Mouse (Mus musculus): ENCODE data around the gene Hdlbp. TPM values are rescaled to one million over a fixed set of nuclear protein-coding genes. Genes with fewer than 3 reads are reported as not detected.
A peak's percentile ranks its signal among the peaks of the same experiment; 100 is the strongest.
"Not testable (repeated sequence)": the region's sequence is repeated elsewhere in the genome, so short reads cannot be mapped to it uniquely, and the experiment has no call there.

The Hdlbp gene
- total RNA-seq (2021) = 100 to 1,000 TPM; 255 to 263 TPM
- long read RNA-seq, experiment 1, full-length matches to known transcripts = 114 of 171 reads
- long read RNA-seq, experiment 1, partial matches to known transcripts = 23 of 171 reads
- long read RNA-seq, experiment 1, other reads (novel, unspliced or antisense) = 34 of 171 reads
- long read RNA-seq, experiment 2, full-length matches to known transcripts = 168 of 254 reads
- long read RNA-seq, experiment 2, partial matches to known transcripts = 36 of 254 reads
- long read RNA-seq, experiment 2, other reads (novel, unspliced or antisense) = 50 of 254 reads

DNA sequence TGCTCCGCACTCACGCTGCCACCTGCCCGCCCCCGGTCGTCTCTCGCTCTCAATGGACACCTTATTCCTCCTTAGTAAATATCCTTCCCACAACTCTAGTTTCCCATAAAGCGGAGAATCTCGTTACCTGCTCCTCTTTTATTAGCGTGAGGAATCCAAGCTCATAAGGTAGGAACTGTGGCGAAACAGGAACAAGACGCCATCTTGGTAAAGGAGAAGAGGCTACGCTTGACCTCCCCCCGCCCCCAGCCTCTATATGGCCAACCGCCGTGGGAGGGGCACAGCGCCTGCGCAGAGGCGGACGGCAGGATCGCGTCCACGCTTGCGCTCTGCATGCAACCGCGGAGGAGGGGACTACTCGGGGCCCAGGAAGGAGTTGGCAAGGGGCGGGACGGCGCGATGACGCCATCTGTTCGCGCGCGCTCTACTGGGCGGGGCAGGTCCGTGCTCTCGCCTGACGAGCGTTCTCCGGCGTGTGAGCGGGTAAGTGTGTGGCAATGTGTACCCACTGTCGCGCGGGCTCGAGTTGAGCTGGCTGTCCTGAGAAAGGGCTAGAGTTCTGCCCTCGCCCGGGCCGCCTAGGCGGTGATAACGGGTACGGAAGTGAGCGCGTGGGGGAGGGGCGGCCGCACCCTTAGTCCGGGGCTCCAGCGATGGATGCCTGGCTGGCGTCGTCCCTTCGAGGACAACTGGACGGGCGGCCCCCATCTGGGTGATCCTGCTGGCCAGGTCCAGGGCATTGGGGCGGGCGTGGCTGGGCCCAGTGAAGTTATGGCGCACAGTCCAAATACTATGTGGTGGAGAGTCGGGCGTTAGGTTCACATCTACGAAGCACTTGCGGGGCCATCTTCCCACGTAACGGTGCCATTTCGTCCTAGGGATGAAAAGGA lies at the start of gene Hdlbp:
TSS of gene Hdlbp (minus strand) at position 230 of the 890 bp plus-strand sequence.
- peak; percentile 96 to 99 for DNase-seq (ENCODE audit: low spot score in 2 of 2)

DNA sequence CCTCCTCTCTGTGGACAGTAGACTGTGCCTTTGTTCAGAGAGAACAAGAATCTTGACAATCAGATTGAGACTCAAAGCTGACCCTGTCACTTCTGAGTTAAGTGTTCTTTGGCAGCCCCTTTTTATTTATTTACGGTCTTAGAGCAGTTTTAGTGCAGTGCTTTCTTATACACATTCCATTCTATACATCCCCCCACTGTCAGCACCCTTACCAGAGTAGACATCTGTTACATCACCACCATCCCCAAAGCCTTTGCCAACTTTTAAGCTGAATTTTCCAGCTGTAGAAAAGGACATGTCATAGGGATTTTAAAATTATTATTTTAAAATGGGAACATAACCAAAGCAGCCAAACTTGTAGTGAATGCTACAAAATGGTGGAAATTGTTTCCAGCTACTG lies 43.7 kb upstream of the Hdlbp start:
- DNase-seq (ENCODE audit: low spot score in 2 of 2) = no peak

DNA sequence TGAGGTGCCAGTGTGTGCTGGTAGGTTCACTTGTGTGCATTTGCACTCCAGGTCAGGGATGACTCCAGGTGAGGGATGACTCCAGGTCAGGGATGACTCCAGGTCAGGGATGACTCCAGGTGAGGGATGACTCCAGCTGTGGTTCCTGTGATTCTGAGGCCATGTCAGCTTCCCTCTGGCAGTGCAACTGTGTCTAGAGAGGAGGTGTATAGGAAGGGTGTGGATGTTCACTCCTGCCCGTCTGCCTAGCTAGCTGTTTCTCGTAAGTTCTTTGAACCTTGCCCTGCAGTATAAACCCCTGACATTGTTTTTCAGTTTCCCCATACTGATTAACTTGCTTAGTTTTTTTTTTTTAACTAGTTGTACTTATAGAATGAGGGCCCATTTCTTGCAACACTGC lies 42.9 kb upstream of the Hdlbp start:
- DNase-seq (ENCODE audit: low spot score in 2 of 2) = no peak

DNA sequence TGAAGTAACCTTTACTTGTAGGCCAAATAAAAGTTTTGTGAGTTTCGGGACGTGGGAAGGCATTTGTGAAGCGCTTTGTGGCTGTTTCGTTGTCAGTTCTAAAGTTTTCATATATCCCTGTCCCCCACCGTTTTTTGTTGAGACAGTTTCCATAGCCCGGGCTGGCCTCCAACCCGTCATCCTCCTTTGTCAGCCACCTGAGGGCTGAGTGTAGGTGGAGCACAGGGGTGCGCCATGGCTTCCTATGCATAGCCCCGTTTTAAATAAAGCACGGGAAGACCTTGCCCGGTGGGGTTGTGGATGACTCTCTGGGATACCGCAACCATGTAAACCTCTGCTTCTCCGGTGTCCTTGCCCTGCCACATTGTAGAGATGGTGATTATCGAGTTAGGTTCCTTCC lies 34.6 kb upstream of the Hdlbp start:
- DNase-seq (ENCODE audit: low spot score in 2 of 2) = no peak

DNA sequence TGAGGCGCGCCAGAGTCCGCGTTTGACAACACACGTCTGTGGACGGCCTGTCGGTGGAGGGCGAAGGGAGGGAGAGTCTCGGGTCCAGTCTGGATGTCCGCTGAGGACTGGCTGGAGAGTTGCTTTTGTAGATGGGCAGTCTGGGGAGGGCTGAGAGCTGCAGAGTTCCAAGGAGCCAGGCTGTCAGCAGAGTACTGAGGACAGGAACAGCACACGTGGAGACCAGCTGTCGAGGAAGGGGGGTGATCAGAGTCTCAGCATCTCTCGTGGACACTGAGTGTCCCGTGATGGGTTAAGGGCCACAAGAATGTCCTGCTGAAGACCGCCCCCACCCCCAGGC lies 33.7 kb upstream of the Hdlbp start:
- no peak for DNase-seq (ENCODE audit: low spot score in 2 of 2)

DNA sequence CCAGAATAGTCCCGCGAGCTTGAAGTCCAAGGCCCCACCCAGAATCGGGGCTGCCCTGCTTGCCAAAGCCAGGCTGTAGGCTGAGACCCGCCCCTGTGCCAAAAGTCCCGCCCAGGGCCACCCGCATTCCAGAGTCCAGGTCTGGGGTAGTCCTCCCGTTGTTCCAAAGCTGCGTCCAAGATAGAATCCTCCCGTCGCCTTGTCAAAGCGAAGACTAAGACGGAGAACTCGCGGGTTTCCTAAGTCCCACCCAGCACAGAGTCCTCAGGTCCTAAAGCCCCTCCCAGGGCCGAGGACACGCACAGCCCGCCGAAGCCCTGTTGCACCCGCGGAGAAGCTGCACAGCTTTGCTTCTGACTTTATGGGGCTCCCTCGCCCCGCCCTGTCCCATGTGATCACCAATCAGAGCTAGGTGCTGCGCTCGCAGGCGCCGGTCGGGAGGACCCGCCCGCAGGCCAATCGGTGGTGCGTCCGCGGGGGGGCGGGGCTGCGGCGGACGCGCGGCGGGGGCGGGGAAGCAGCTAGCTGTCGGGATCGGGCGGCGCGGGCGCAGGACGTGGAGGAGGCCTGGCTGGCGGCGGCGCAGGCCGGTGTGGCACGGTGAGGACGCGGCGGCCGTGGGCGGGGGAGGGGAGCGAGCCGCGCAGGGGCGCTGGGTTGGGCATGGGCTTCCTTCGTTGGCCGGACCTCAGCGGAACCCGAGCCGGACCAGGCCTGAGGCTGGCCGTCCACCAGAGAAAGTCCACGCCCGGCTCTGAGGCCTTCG lies 33.2 kb upstream of the Hdlbp start, which contains the start of gene Farp2:
TSS of gene Farp2 (plus strand) at position 495 of the 766 bp plus-strand sequence.
- peak; percentile 90 to 95 for DNase-seq (ENCODE audit: low spot score in 2 of 2)

DNA sequence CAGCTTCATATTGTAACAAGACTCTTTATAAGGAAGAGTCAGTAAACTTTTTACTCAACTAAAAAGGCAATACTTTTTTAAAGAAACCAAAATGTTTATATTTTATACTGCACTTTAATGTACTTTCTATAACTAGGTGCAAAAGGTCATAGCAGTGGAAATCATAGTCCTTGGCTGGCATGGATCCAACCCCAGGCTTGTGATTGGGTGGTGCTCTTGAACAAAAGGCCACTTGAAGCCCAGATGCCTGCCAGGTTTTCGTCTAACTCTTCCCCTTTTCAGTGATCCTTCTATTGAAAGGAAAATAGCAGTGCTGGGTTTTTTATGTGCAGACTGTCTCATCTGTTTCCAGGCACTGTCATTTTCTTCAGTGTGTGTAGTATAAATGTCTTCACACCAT lies 30.0 kb upstream of the Hdlbp start:
- not testable (repeated sequence) for DNase-seq (ENCODE audit: low spot score in 2 of 2)

DNA sequence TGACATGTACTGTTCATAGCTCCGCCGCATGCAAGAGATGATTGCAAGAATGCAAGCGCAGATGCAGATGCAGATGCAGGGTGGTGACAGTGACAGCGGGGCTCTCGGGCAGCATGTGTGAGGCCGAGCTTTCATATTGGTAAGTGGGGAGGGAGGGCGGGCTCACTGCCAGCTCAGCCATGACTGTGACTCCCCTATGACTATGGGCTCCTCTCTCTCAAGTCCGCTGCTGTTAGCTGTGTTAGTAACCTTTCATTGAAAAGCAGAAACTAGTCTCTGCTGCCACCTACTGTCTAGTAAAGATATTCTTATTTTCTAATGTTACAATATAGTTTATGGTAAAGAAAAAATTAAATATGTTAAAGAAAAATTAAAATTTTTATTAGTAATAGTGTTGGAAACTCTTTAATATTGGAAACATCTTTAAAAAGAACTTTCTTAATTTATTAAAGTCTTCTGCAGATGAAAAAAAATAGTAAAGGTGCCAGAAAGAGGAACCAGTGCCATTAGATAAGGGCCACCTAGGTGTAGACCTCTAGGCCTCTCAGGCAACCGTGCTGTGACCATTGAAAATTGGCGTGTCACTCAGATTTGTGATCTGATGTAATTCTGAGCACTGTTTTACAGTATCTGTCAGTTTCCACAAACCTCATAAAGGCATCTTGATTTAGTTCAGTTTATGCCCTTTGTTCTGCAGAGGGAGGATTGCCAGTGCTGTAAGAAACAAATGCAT lies 28.5 kb upstream of the Hdlbp start:
- DNase-seq (ENCODE audit: low spot score in 2 of 2) = no peak

DNA sequence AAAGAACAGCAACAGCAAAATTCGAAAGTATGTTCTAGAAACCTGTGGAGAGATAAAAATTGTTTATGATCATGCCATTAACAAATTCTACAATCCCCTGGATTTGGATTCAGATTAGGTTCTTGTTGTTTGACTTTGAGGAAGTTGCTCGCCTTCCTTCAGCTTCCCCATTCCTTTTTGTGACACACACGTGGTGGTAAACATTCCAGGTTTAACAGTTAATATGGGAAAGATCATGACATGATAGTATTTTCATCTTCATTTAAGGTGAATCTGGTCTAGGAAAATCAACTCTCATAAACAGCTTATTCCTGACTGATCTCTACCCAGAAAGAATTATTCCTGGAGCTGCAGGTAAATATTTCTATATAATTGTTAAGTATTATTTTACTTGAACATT lies 16.7 kb upstream of the Hdlbp start:
- DNase-seq (ENCODE audit: low spot score in 2 of 2) = no peak

DNA sequence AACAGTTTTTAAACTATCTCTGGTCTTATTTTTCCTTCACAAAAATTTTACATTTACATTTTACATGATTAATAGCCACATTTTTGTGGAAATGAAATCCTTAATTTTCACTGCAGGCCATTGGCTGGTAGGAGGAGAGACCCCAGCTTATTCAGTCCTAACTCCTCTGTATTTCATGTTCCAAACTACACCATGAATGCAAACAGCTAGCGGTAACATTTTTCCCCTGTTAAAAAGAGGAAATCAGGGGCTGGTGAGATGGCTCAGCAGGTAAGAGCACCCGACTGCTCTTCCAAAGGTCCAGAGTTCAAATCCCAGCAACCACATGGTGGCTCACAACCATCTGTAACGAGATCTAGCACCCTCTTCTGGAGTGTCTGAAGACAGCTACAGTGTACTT lies 7.7 kb upstream of the Hdlbp start:
- DNase-seq (ENCODE audit: low spot score in 2 of 2) = not testable (repeated sequence)

DNA sequence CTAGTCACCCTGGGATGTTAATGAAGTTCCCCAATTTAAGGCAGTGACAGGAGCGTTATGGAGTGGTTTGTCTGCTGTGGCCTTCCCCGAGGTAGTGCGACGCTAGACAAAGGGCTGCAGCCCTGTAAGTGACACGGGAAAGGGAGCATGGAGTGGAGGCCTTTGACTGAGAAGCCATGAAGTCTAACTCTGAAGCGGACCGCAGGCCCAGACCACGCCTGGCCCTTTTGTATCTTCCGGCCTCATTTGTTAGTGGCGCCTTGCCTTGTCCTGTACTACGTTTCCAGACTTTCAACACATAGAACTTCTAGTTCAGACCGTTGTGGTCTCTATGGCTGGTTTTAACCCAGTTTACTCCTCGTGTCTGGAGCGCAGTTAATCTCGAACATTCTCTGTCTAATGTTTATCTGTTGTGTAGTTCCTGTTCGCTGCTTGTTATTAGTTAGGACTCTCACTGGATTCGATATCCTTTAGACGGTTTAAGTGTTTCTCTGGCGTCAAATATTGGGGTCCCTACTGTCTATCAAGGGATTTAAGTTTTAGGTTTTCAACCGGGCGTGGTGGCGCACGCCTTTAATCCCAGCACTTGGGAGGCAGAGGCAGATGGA lies 965 bp upstream of the Hdlbp start:
- DNase-seq (ENCODE audit: low spot score in 2 of 2) = peak in 1 of 2 experiments; percentile 30

DNA sequence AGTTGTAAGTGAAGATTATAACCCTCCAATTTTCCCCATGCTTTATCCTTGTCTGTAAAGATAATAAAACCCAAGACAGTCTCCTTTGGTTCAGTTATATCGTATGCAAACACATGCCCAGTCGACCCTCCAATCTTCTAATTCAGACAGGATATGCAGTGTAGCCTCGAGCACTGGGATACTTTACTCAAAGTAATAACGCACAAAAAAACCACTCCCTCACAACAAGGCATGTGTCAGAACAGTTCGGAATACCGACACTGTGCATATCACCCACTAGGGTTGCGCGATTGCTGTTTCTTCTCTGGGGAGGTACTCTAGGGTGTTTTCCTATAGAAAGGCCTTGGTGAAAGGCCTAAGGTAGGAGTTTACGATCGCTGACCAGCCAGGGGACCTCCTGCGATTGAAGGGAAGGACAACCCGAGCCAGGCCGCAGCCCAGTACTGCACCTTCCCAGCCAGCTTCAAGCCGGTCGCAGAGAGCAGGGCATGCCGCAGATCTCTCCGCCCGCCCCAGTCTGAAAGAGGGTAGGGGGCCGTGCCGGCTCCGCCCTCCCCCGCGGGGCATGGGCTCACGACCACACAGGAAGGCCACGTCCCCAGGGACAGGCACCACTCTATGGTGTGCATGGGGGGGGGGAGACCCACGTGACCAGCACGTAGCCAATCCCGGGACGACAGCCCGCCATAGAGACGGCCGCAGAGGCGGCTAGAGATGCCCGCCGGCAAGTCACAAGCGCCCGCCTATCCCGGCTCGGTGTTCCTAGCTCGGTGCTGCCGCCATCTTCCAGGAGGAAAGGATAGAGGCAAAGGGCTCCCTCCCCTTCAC lies 643 bp downstream of the Hdlbp start:
- peak; percentile 97 to 99 for DNase-seq (ENCODE audit: low spot score in 2 of 2)

DNA sequence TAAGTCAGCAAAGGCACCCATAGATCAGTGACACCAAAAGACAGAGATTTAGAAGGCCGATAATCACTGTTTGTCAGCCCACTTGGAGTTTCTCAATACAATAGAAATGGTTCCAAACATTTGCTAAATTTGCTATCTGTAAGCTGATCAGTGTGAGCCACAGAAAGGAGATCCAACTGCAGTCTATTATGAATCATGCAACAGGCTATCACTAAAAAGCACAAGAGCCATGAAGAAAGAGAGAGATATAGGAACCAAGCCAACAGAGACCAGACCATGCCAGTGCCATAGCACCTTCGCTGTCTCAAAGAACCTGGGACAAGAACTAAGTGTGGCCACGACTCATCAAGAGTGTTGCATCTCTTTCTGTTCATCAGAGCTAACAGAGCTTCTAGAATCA lies 2.9 kb downstream of the Hdlbp start:
- DNase-seq (ENCODE audit: low spot score in 2 of 2) = no peak

DNA sequence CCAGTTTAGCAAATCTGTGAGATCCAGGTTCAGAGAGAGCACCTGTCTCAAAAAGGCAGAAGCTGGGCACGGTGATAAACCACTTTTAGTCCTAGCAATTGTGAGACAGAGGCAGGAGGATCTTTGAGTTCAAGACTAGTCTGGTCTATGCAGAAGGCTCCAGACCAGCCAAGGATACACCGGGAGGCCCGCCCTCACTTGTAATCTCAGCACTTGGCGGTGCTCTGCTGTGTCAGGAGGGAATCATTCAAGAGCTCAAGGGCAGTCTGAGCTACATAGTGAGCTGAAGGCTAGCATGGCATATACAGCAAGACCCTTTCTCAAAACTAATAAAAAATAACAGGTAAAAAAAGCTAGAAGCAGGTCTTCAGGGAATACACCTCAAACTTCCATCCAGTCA lies 10.0 kb downstream of the Hdlbp start:
- no peak for DNase-seq (ENCODE audit: low spot score in 2 of 2)

DNA sequence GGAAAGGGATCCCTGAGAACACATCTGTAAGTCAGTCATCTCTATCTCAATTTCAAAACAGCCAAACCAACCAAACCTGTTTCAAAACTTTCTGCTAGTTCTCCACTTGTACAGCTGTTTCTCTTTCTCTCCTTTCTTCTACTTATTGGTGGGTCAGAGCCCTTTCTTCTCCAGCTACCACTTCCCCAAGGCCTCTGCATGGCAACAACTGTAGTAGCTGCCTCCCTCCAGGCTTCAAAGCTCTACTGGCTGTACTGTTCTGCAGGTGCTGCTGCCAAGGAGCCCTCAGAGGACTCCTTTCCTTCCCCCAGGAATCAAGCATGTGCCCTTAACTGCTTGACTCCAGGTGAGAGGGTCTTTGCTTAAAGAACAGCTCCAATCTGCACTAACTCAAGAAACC lies 12.9 kb downstream of the Hdlbp start:
- DNase-seq (ENCODE audit: low spot score in 2 of 2) = no peak

DNA sequence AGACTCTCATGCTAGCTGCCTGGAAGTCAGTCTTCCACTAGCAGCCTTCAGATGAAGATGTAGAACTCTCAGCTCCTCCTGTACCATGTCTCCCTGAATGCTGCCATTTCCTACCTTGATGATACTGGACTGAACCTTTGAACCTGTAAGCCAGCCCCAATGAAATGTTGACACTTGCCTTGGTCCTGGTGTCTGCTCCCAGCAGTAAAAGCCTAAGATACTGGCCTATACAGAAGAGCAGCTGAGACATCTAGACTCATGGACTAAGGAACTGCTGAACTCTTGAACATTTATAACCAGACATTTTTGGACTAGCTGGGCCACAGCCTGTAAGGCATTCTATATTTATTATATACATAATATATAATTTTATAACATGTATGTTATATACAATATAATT lies 13.5 kb downstream of the Hdlbp start:
- no peak for DNase-seq (ENCODE audit: low spot score in 2 of 2)

DNA sequence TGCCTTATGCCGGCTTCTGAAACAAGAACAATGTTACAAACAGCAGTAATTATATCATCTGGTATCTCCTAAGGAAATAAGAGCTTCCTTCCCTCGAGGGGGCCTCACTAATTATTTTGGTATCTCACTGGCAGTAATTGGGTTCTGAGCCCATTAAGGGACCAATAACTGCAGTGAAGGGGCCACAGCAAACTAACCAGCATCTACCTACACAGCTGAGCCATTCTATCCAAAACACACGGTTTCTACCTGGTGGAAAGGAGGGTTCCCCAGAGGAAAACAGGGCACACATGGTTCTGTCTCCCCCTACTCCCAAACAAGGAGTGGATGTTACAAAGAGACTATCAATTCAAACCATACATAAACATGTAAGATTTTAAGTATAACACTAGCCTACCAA lies 19.5 kb downstream of the Hdlbp start:
- DNase-seq (ENCODE audit: low spot score in 2 of 2) = no peak

DNA sequence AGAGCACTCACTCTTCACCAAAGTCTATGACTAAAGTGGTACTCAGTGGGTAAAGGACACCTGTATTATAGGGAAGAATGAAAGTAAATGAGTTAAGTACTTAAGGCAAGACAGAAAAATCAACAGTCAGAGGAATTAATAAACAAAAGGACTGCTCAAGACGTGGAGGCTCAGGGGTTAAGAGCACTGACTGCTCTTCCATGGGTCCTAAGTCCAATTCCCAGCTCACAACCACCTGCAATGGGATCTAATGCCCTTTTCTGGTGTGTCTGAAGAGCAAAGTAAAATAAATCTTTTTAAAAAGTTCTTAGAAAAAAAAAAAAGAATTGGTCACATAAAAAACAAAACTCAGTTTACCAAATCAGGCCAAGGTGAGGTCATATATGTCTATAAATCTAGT lies 20.3 kb downstream of the Hdlbp start:
- DNase-seq (ENCODE audit: low spot score in 2 of 2) = no peak

DNA sequence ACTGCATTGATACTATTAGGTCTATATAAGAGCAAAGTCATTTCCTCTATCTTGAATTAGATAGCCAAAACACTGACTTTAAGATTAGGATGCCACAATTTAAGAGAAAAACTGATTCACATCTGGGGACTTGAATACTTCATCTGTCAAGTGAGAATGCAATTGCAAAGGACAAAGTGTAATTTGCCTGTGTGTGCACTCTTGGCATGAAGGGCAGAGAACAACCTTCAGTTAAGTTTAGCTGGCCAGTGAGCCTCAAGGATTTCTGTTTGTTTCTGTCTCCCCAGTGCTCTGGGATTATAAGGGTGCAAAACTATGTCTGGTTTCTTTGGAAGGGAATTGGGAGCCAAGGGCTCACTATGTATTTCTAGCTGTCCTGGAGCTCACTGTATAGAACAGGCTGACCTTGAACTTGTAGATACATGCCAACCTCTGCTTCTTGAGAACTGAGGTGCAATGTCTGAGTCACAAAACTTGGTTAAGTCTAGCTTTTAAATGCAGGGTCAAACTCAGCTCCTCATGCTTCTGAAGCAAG lies 24.8 kb downstream of the Hdlbp start:
- no peak for DNase-seq (ENCODE audit: low spot score in 2 of 2)

DNA sequence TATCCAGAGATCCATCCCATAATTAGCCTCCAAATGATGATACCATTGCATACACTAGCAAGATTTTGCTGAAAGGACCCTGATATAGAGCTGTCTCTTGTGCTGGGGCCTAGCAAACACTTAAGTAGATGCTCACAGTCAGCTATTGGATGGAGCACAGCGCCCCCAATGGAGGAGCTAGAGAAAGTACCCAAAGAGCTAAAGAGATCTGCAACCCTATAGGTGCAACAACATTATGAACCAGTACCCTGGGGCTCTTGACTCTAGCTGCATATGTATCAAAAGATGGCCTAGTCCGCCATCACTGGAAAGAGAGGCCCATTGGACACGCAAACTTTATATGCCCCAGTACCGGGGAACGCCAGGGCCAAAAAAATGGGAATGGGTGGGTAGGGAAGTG lies 28.5 kb downstream of the Hdlbp start:
- DNase-seq (ENCODE audit: low spot score in 2 of 2) = not testable (repeated sequence)
